Mouse (Mus musculus): ENCODE measurements around the gene Ccdc102a.
"Not testable (repeated sequence)": the region's sequence is repeated elsewhere in the genome, so short reads cannot be mapped to it uniquely, and the experiment has no call there.

The Ccdc102a gene

DNA sequence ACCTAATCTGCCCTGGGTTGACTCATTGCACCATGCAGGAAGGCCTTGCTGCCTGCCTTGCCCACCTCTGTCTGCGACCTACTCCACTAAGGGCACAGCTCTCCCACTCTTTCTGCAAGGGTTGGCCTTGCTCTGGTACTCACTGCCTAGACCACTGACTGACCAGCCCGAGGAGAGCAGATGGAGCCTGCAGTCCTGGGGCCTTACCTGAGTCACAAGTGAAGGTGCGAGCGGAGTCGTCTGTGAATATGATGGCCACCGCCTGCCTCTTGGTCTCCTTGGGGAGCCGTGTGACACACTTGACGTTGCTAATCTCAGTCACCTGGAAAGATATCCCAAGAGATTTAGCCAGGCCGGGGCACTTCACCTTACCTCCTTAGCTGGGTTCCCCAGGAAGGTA is 51.0 kb downstream of the Ccdc102a start:
- H3K9me3 ChIP-seq (ENCODE audit: low read length), result no peaks in the 10 kb centered on the region
- H3K4me3 ChIP-seq (replicated peaks; ENCODE audit: low read length), result no peak overlapping the region
- peaks cover 13% of the 10 kb centered on the region; the same call in 1 of the 2 replicates for H3K27me3 ChIP-seq (ENCODE audit: insufficient read depth, low read length)
- H3K36me3 ChIP-seq (ENCODE audit: insufficient read depth, low read length), result peaks cover 59% of the 10 kb centered on the region
- no peak for TF ChIP-seq CTCF (conservative IDR thresholded peaks at IDR 0.05; ENCODE audit: low read length)
- TF ChIP-seq NANOG (IDR thresholded peaks at IDR 0.05; ENCODE audit: borderline replicate concordance, low read length), result no peak
- TF ChIP-seq POU5F1 (IDR thresholded peaks at IDR 0.05; ENCODE audit: borderline replicate concordance, low read length), result no peak
- peaks cover 75% of the 10 kb centered on the region for H3K4me1 ChIP-seq (replicated peaks; ENCODE audit: low read depth, low read length)

DNA sequence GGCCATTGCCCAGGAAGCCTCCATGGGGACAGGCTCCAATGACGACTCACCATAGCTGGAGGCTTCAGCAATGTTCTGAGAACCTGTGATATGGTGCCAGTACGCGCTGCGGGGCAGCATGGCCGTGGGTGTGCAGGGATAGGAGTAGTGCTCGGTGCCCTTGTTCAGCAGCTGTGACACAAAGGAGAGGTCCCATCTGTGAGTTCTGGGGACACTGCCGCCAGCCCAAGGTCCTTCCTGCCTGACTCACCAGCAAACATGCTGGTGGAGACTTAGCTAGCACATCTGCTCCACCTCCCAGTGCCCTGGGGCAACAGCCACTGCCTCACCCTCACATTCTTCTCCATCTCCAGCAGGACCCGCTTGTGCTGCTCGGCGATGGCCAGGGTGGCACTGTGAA is 52.6 kb downstream of the Ccdc102a start:
- H3K4me1 ChIP-seq (replicated peaks; ENCODE audit: low read depth, low read length), result peaks cover 77% of the 10 kb centered on the region
- peaks cover 75% of the 10 kb centered on the region for H3K36me3 ChIP-seq (ENCODE audit: insufficient read depth, low read length)
- H3K9me3 ChIP-seq (ENCODE audit: low read length), result no peaks in the 10 kb centered on the region
- no peak overlapping the region for H3K4me3 ChIP-seq (replicated peaks; ENCODE audit: low read length)
- TF ChIP-seq POU5F1 (IDR thresholded peaks at IDR 0.05; ENCODE audit: borderline replicate concordance, low read length), result no peak
- TF ChIP-seq CTCF (conservative IDR thresholded peaks at IDR 0.05; ENCODE audit: low read length), result no peak
- no peak for TF ChIP-seq NANOG (IDR thresholded peaks at IDR 0.05; ENCODE audit: borderline replicate concordance, low read length)
- peaks cover 9% of the 10 kb centered on the region; the same call in 1 of the 2 replicates for H3K27me3 ChIP-seq (ENCODE audit: insufficient read depth, low read length)

DNA sequence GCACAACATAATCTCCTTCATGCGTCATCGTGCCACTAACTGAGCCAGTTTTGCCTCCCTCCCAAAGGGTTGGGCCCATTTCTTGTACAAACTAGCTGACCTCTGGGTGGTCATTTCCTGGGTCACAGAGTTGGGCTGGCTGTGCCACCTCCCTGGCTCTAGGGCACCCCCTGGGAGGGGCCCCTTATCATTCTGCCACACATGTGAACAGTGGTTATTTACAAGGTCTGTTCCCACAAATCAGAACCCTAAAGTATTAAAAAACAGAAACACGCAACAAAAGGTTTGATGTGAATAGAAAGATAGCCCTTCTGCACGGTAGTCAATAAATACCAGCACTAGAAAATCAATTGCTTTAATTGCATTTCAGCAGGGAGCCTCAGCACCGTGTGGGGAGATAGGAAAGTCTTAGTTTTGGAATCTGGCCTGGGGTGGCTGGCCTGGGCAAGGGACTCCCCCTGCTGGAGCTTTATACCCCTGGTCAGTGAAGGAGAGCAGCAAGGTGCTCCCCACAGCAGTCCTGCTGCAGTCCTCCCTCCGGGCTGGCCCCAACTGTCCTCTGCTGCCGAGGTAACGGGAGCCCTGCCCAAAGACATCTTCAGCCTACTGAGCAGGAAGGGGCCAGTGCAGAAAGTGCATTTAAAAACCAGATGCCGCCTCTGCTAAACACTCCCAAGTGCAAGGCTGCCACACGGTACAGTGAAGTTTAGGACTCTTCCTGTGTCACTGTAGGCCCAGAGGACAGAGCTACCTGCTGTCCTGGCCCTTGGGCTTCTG is 53.8 kb downstream of the Ccdc102a start:
- H3K4me3 ChIP-seq (replicated peaks; ENCODE audit: low read length), result no peak overlapping the region
- no peak for TF ChIP-seq CTCF (conservative IDR thresholded peaks at IDR 0.05; ENCODE audit: low read length)
- no peak for TF ChIP-seq POU5F1 (IDR thresholded peaks at IDR 0.05; ENCODE audit: borderline replicate concordance, low read length)
- no peak for TF ChIP-seq NANOG (IDR thresholded peaks at IDR 0.05; ENCODE audit: borderline replicate concordance, low read length)
- H3K4me1 ChIP-seq (replicated peaks; ENCODE audit: low read depth, low read length), result peaks cover 79% of the 10 kb centered on the region
- H3K36me3 ChIP-seq (ENCODE audit: insufficient read depth, low read length), result peaks cover 84% of the 10 kb centered on the region
- no peaks in the 10 kb centered on the region for H3K9me3 ChIP-seq (ENCODE audit: low read length)
- H3K27me3 ChIP-seq (ENCODE audit: insufficient read depth, low read length), result no peaks in the 10 kb centered on the region

- Histone ChIP-seq H3K4me3 (replicated peaks; ENCODE audit: low read length) (no peak overlapping the region), H3K36me3 (ENCODE audit: insufficient read depth, low read length) (peaks cover 85% of the 10 kb centered on the region), H3K9me3 (ENCODE audit: low read length) (no peaks in the 10 kb centered on the region), H3K27me3 (ENCODE audit: insufficient read depth, low read length) (no peaks in the 10 kb centered on the region), H3K4me1 (replicated peaks; ENCODE audit: low read depth, low read length) (peaks cover 89% of the 10 kb centered on the region)
- TF ChIP-seq POU5F1 (IDR thresholded peaks at IDR 0.05; ENCODE audit: borderline replicate concordance, low read length) (no peak), NANOG (IDR thresholded peaks at IDR 0.05; ENCODE audit: borderline replicate concordance, low read length) (no peak), CTCF (conservative IDR thresholded peaks at IDR 0.05; ENCODE audit: low read length) (no peak)
Observed at GRCm38 (mm10) chr8:94862487-94863220, 55.2 kb downstream of the Ccdc102a start.

- H3K9me3 ChIP-seq (ENCODE audit: low read length), result no peaks in the 10 kb centered on the region
- peaks cover 72% of the 10 kb centered on the region for H3K36me3 ChIP-seq (ENCODE audit: insufficient read depth, low read length)
- H3K4me1 ChIP-seq (replicated peaks; ENCODE audit: low read depth, low read length), result peaks cover 82% of the 10 kb centered on the region
- no peaks in the 10 kb centered on the region for H3K27me3 ChIP-seq (ENCODE audit: insufficient read depth, low read length)
- peak; percentile 90 for TF ChIP-seq CTCF (conservative IDR thresholded peaks at IDR 0.05; ENCODE audit: low read length)
- no peak for TF ChIP-seq NANOG (IDR thresholded peaks at IDR 0.05; ENCODE audit: borderline replicate concordance, low read length)
- H3K4me3 ChIP-seq (replicated peaks; ENCODE audit: low read length), result no peak overlapping the region
Observed at GRCm38 (mm10) chr8:94861352-94861910, 56.5 kb downstream of the Ccdc102a start.

DNA sequence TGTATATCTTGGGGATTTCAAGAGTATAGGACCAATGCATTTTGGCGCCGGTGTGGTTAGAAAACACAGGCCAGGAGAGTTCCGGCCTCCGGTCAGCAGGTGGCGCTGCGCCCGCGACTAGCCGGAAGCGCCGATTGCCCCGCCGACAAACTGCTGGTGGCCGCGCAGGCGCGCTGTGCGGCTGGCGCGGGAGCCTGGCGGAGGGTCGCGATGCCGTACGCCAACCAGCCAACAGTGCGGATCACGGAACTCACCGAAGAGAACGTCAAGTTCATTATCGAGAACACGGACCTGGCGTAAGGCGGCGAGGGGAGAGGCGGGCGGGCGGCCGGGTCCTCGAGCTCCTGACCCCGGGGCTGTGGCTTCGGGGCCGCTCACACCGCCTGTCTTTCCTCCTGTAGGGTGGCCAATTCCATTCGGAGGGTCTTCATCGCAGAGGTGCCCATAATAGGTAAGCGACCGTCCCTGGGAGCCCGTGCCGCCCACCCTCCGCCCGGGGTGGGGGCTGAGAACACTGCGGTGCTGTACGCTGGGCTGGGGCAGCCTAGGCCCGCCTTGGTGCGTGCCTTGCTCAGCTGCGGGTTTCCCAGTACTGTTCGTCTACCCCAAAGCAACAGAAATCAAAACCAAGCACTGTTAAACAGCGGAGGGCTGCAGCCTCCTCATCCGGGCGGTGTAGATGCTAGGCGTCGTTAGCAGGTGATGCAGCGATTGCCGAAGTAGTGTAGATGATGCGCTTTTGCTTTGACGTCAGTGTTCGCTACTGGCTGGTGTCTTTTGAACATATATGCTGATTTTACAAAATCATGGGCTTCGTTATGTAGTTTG is 60.3 kb downstream of the Ccdc102a start, which contains the start of gene Polr2c:
Gene Polr2c (plus strand): TSS at position 105 of the 828 bp plus-strand sequence.
- no peak for TF ChIP-seq NANOG (IDR thresholded peaks at IDR 0.05; ENCODE audit: borderline replicate concordance, low read length)
- no peak for TF ChIP-seq POU5F1 (IDR thresholded peaks at IDR 0.05; ENCODE audit: borderline replicate concordance, low read length)
- TF ChIP-seq CTCF (conservative IDR thresholded peaks at IDR 0.05; ENCODE audit: low read length), result peak; percentile 69
- Histone ChIP-seq H3K9me3 (ENCODE audit: low read length) (no peaks in the 10 kb centered on the region), H3K4me1 (replicated peaks; ENCODE audit: low read depth, low read length) (peaks cover 57% of the 10 kb centered on the region), H3K4me3 (replicated peaks; ENCODE audit: low read length) (peak within 1 kb of the TSS; percentile 99), H3K27me3 (ENCODE audit: insufficient read depth, low read length) (no peaks in the 10 kb centered on the region), H3K36me3 (ENCODE audit: insufficient read depth, low read length) (peaks cover 56% of the 10 kb centered on the region)

GRCm38 (mm10) chr8:94857011-94857345 is 60.9 kb downstream of the Ccdc102a start:
- Histone ChIP-seq H3K27me3 (ENCODE audit: insufficient read depth, low read length) (no peaks in the 10 kb centered on the region), H3K36me3 (ENCODE audit: insufficient read depth, low read length) (peaks cover 57% of the 10 kb centered on the region), H3K4me1 (replicated peaks; ENCODE audit: low read depth, low read length) (peaks cover 52% of the 10 kb centered on the region), H3K9me3 (ENCODE audit: low read length) (no peaks in the 10 kb centered on the region), H3K4me3 (replicated peaks; ENCODE audit: low read length) (peak overlapping the region; percentile 99)
- TF ChIP-seq POU5F1 (IDR thresholded peaks at IDR 0.05; ENCODE audit: borderline replicate concordance, low read length) (no peak), NANOG (IDR thresholded peaks at IDR 0.05; ENCODE audit: borderline replicate concordance, low read length) (no peak), CTCF (conservative IDR thresholded peaks at IDR 0.05; ENCODE audit: low read length) (no peak)

DNA sequence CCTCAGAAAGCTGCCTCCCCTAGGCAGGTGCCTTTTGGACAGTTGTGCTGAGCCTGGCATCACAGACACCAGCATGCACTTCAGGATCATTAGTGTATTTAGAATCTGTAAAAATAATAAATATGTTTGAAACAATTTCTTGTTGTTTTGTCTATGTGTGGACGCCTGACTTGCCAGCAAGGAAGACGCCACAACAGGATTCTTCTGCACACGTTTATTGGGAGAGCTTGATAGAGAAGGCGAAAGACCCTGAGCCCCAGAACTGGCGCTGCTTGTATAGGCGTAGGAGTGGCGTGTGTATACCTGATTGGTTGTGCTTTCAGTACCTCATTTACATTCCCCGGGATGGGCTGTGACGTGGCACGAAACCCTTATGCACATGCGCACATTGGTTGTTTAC is 63.1 kb downstream of the Ccdc102a start:
- not testable (repeated sequence) for H3K4me3 ChIP-seq (replicated peaks; ENCODE audit: low read length); H3K27me3 ChIP-seq (ENCODE audit: insufficient read depth, low read length); H3K9me3 ChIP-seq (ENCODE audit: low read length)
- Histone ChIP-seq H3K4me1 (replicated peaks; ENCODE audit: low read depth, low read length) (peaks cover 30% of the 10 kb centered on the region), H3K36me3 (ENCODE audit: insufficient read depth, low read length) (peaks cover 55% of the 10 kb centered on the region)
